Comparison of ENCODE assay signal across 8 mouse cellular contexts in genomic region chr2:155277721-155278120, GRCm38 (mm10). TPM values are rescaled to one million over a fixed set of nuclear protein-coding genes. Genes with fewer than 3 reads are reported as not detected.
A peak's percentile ranks its signal among the peaks of the same experiment; 100 is the strongest.
DNase-seq lines count a peak whose midpoint lies in the region; ATAC-seq and TF ChIP-seq lines count a peak whose summit lies in the region.

No protein-coding gene starts in this region.

- H3K9me3 ChIP-seq in kidney, embryonic 15.5 days (replicated peaks): no peaks in the 10 kb centered on the region
- no peaks in the 10 kb centered on the region for H3K9me3 ChIP-seq in embryonic facial prominence, embryonic 15.5 days (replicated peaks)
- no peaks in the 10 kb centered on the region for H3K9me3 ChIP-seq in midbrain, embryonic 10.5 days (replicated peaks)

- peaks cover 17% of the 10 kb centered on the region for H3K36me3 ChIP-seq in kidney, embryonic 15.5 days
- no peaks in the 10 kb centered on the region for H3K36me3 ChIP-seq in kidney, adult 2 months (ENCODE audit: control insufficient read depth, insufficient read depth, low read length)
- H3K36me3 ChIP-seq in embryonic facial prominence, embryonic 15.5 days: peaks cover 10% of the 10 kb centered on the region; the same call in 1 of the 2 replicates
- H3K36me3 ChIP-seq in midbrain, embryonic 10.5 days: peaks cover 27% of the 10 kb centered on the region

- peak overlapping the region; percentile 85 for H3K4me2 ChIP-seq in kidney, embryonic 15.5 days
- peak overlapping the region; percentile 71 for H3K4me2 ChIP-seq in embryonic facial prominence, embryonic 15.5 days (replicated peaks)

- peaks cover 13% of the 10 kb centered on the region for H3K4me1 ChIP-seq in kidney, embryonic 15.5 days
- H3K4me1 ChIP-seq in kidney, adult 2 months (ENCODE audit: control insufficient read depth, insufficient read depth, low read length): peaks cover 7% of the 10 kb centered on the region; the same call in 1 of the 2 replicates
- peaks cover 15% of the 10 kb centered on the region for H3K4me1 ChIP-seq in embryonic facial prominence, embryonic 15.5 days
- peaks cover 15% of the 10 kb centered on the region for H3K4me1 ChIP-seq in midbrain, embryonic 10.5 days

- peak overlapping the region; percentile 98; the same call in 1 of the 2 replicates for H3K4me3 ChIP-seq in kidney, embryonic 15.5 days (replicated peaks)
- H3K4me3 ChIP-seq in kidney, adult 2 months (ENCODE audit: insufficient read depth, low read depth, low read length): no peak overlapping the region
- H3K4me3 ChIP-seq in embryonic facial prominence, embryonic 15.5 days (replicated peaks): peak overlapping the region; percentile 98; the same call in 1 of the 2 replicates
- peak overlapping the region; percentile 87 for H3K4me3 ChIP-seq in midbrain, embryonic 10.5 days

- no peaks in the 10 kb centered on the region for H3K27me3 ChIP-seq in kidney, embryonic 15.5 days
- H3K27me3 ChIP-seq in kidney, adult 2 months (replicated peaks; ENCODE audit: control insufficient read depth, insufficient read depth, low read length): no peaks in the 10 kb centered on the region
- no peaks in the 10 kb centered on the region for H3K27me3 ChIP-seq in embryonic facial prominence, embryonic 15.5 days
- peaks cover 6% of the 10 kb centered on the region for H3K27me3 ChIP-seq in midbrain, embryonic 10.5 days (ENCODE audit: low read depth, poor library complexity, severe bottlenecking)

- TF ChIP-seq CTCF in kidney, adult 2 months (conservative IDR thresholded peaks at IDR 0.05; ENCODE audit: insufficient read depth, insufficient read length, low read depth, low read length): no peak

- no peak overlapping the region for H3K9ac ChIP-seq in kidney, embryonic 15.5 days
- 0 out of 2 replicates have a peak overlapping the region, but pooled peaks have one; percentile 95 for H3K9ac ChIP-seq in embryonic facial prominence, embryonic 15.5 days

- no peak for TF ChIP-seq POLR2A in kidney, adult 2 months (IDR thresholded peaks at IDR 0.05; ENCODE audit: low read depth, low read length)

- DNase-seq in kidney, adult 2 months: no peak
- peak; percentile 48 for DNase-seq in cerebellum, adult 9-10 months
- DNase-seq in midbrain, embryonic 10.5 days (ENCODE audit: low spot score): no peak
- no peak for DNase-seq in adipocyte (ENCODE audit: low spot score)
- no peak for DNase-seq in right cerebral cortex, postnatal 4 days
- DNase-seq in thymus, postnatal 25 days: no peak

- ATAC-seq in kidney, embryonic 15.5 days (replicated peaks; ENCODE audit: low FRiP score): no peak
- ATAC-seq in embryonic facial prominence, embryonic 15.5 days (ENCODE audit: insufficient number of reproducible peaks, low FRiP score, low TSS enrichment, low read depth): no peak

- WGBS in kidney, embryonic 15.5 days: 93% methylated on average over 2 of the region's 2 CpGs
- WGBS in kidney, adult 2 months: 77% methylated on average over 2 of the region's 2 CpGs
- 93% methylated on average over 2 of the region's 2 CpGs for WGBS in embryonic facial prominence, embryonic 15.5 days
- 85% methylated on average over 2 of the region's 2 CpGs for WGBS in midbrain, embryonic 10.5 days

- no peak overlapping the region for H3K27ac ChIP-seq in kidney, embryonic 15.5 days
- H3K27ac ChIP-seq in kidney, adult 2 months (ENCODE audit: insufficient read depth, low read depth, low read length): no peak overlapping the region
- H3K27ac ChIP-seq in embryonic facial prominence, embryonic 15.5 days (replicated peaks): no peak overlapping the region
- no peak overlapping the region for H3K27ac ChIP-seq in midbrain, embryonic 10.5 days (replicated peaks)

RNA-seq across cellular contexts. Expression of gene Map1lc3a, which starts 1.6 kb away (rescaled TPM):
- 136 and 154 TPM in 2 replicates for polyA plus RNA-seq in kidney, embryonic 15.5 days (2015; fragmentation: Nextera tagmentation; extraction: Ambion mirVana)
- 212 and 233 TPM in 2 replicates for polyA plus RNA-seq in kidney, adult 2 months (2012; rRNA removed)
- polyA plus RNA-seq in embryonic facial prominence, embryonic 15.5 days (2015; fragmentation: Nextera tagmentation; extraction: Ambion mirVana): 270 and 276 TPM in 2 replicates
- 106 and 135 TPM in 2 replicates for polyA plus RNA-seq in midbrain, embryonic 10.5 days (2016; fragmentation: Nextera tagmentation; extraction: Ambion mirVana)

RNA-seq across cellular contexts. Expression of gene Dynlrb1, which starts 41.4 kb away (rescaled TPM):
- 371 and 388 TPM in 2 replicates for polyA plus RNA-seq in kidney, embryonic 15.5 days (2015; fragmentation: Nextera tagmentation; extraction: Ambion mirVana)
- 327 and 373 TPM in 2 replicates for polyA plus RNA-seq in kidney, adult 2 months (2012; rRNA removed)
- 477 and 481 TPM in 2 replicates for polyA plus RNA-seq in embryonic facial prominence, embryonic 15.5 days (2015; fragmentation: Nextera tagmentation; extraction: Ambion mirVana)
- polyA plus RNA-seq in midbrain, embryonic 10.5 days (2016; fragmentation: Nextera tagmentation; extraction: Ambion mirVana): 422 and 437 TPM in 2 replicates
